Mouse (Mus musculus) neural tube, embryonic 13.5 days (tissue): ENCODE results near the gene Filip1. TPM values are rescaled to one million over a fixed set of nuclear protein-coding genes. Genes with fewer than 3 reads are reported as not detected.

Source experiments
- polyA plus RNA-seq: library from polyadenylated mRNA; unstranded; fragments of >200 nt; fragmentation: Nextera tagmentation; extraction: Ambion mirVana; gene quantifications from 2 replicates; pipeline ENCODE4 v1.2.1, GENCODE M21; 2015

Filip1 gene
- polyA plus RNA-seq, 1 experiment from 2014 or later = 2.4 TPM

Other genes with a start within 250 kb of the Filip1 start
- gene Tmem30a, start 219.3 kb downstream of the Filip1 start, polyA plus RNA-seq = 111 and 122 TPM in 2 replicates
- gene Senp6, start 54.1 kb upstream of the Filip1 start, polyA plus RNA-seq = 60.6 and 69.5 TPM in 2 replicates
- gene Myo6, start 152.2 kb upstream of the Filip1 start, polyA plus RNA-seq = 15.4 and 16.2 TPM in 2 replicates